Mouse (Mus musculus): ENCODE measurements around the gene Gm7876.
"Not testable (repeated sequence)": the region's sequence is repeated elsewhere in the genome, so short reads cannot be mapped to it uniquely, and the experiment has no call there.

Gm7876 gene

DNA sequence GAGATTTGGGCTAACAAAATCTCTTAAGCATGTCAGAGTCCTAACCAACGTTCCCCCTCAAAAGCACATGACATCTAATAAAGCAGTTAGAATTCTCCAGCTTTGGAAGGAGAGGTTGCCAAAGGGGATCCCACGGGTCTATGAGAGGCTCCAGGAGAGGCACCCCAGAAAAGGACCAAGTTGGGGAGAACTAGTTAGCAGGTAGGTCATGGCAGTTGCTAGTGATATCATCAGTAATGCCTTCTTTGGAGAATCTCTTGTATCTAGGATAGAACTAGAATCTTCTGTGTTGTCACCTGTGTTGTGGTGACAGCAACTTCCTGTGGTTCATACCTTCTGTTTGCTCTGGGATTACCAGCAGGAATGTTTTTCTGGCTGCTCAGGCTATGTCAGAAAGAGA, at the start of gene Gm7876:
Gene Gm7876 (plus strand): TSS at position 301 of the 400 bp plus-strand sequence.
- not testable (repeated sequence) for DNase-seq

DNA sequence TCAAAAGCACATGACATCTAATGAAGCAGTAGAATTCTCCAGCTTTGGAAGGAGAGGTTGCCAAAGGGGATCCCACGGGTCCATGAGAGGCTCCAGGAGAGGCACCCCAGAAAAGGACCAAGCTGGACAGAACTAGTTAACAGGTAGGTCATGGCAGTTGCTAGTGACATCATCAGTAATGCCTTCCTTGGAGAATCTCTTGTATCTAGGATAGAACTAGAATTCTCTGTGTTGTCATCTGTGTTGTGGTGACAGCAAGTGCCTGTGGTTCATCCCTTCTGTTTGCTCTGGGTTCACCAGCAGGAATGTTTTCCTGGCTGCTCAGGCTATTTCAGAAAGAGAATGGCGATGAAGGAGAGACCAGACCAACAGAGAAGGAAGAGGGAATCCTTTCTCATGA, 45.1 kb upstream of the Gm7876 start, which contains the start of gene Gm3239:
Gene Gm3239 (plus strand): TSS at position 301 of the 400 bp plus-strand sequence.
- not testable (repeated sequence) for DNase-seq

DNA sequence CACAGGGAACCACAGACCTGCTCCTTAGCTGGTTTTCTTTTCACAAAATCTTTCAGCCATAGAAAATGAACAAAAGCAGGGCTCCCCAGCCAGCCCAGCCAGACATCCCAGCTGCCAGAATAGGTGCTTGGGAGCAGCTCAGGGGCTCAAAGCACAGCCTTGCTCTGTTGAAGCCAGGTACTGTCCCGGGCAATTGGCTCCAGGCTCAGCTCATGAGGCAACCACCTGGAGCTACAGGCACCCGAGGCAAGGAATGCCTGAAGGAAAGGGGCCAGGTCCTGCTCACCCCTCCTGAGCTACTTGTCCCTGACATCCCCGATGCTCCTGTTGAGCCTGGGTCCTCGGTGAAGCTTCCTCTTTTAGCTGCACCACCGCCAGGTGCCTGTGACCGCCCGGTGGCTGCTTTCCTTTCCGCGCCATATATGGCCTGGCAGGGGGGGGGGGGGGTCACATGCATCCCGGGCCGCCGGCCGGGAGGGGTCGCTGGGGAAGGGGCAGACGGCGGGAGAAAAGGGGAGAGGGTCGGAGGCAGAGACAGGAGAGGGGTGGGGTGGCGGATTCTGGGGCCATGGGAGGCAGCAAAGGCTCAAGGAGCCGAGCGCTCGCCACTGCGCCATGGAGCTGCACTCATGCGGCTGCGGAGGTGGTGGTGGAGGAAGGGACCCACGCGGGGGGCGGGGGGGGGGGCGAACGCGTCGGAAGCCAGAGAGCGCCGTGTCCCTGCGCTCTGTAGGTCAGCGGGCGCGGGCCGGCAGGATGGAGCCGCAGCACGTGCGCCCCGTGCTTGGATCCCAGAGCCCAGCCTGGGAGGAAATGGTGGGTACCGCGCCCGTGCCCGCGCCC, 17.2 kb downstream of the Gm7876 start, which contains the start of gene Gm3252:
Gene Gm3252 (plus strand): TSS at position 738 of the 843 bp plus-strand sequence.
- not testable (repeated sequence) for DNase-seq
